ENCODE assay signal across 12 mouse cellular contexts in genomic region chr4:31827266-31827665, GRCm38 (mm10).
A peak's percentile ranks its signal among the peaks of the same experiment; 100 is the strongest.
DNase-seq lines count a peak whose midpoint lies in the region; ATAC-seq and TF ChIP-seq lines count a peak whose summit lies in the region.
"Had no signal": no experiment of that assay in that cellular context is flagged by ENCODE, and none has a peak within 500 bp of the region (broad histone marks: within the 10 kb centered on the region; RNA-seq: fewer than 3 reads in every experiment).

No protein-coding gene starts in this region.

- H3K4me3 ChIP-seq in gastrocnemius, adult 2 months, result no peak overlapping the region
- H3K4me3 ChIP-seq in lung, embryonic 14.5 days (ENCODE audit: low read depth, low read length), result no peak overlapping the region
- H3K4me3 ChIP-seq in stomach, postnatal 0 days (ENCODE audit: low read depth, low read length), result no peak overlapping the region
- H3K4me3 ChIP-seq in hindbrain, embryonic 10.5 days, result no peak overlapping the region

- H3K9ac ChIP-seq in lung, embryonic 14.5 days, result no peak overlapping the region
- no peak overlapping the region for H3K9ac ChIP-seq in stomach, postnatal 0 days (ENCODE audit: low read length)

- ATAC-seq in lung, embryonic 14.5 days (ENCODE audit: insufficient read depth), result no peak
- no peak for ATAC-seq in stomach, postnatal 0 days (ENCODE audit: low FRiP score, low TSS enrichment)
- ATAC-seq: intestine, embryonic 16.5 days had no signal

- peaks cover 15% of the 10 kb centered on the region for H3K4me1 ChIP-seq in lung, embryonic 14.5 days (ENCODE audit: insufficient read depth)
- no peaks in the 10 kb centered on the region for H3K4me1 ChIP-seq in stomach, postnatal 0 days (replicated peaks; ENCODE audit: control insufficient read depth, insufficient read depth)
- H3K4me1 ChIP-seq in hindbrain, embryonic 10.5 days (replicated peaks), result peaks cover 34% of the 10 kb centered on the region

- WGBS in lung, embryonic 14.5 days, result 70% methylated on average over 7 of the region's 7 CpGs
- WGBS in stomach, postnatal 0 days, result 81% methylated on average over 7 of the region's 7 CpGs
- 81% methylated on average over 7 of the region's 7 CpGs for WGBS in hindbrain, embryonic 10.5 days

- no peak overlapping the region for H3K27ac ChIP-seq in gastrocnemius, adult 2 months
- no peak overlapping the region for H3K27ac ChIP-seq in lung, embryonic 14.5 days (ENCODE audit: low read depth)
- H3K27ac ChIP-seq in stomach, postnatal 0 days (replicated peaks), result no peak overlapping the region
- no peak overlapping the region for H3K27ac ChIP-seq in hindbrain, embryonic 10.5 days

- no peak for DNase-seq in gastrocnemius, adult 2 months
- DNase-seq in gastrocnemius, postnatal 10 days, result no peak
- peak; percentile 21 for DNase-seq in lung, embryonic 14.5 days
- DNase-seq in lung, postnatal 4 days, result no peak
- peak; percentile 35 for DNase-seq in adrenal gland, postnatal 25 days
- peak; percentile 46 for DNase-seq in stomach, postnatal 0 days (ENCODE audit: low spot score)
- DNase-seq in gastrocnemius, adult 8-10 months (ENCODE audit: low spot score in 2 of 2), result no peak
- no peak for DNase-seq in hindbrain, embryonic 10.5 days (ENCODE audit: low spot score)
- DNase-seq: cerebellum, adult 8-10 months; lung, postnatal 10 days had no signal

- no peak for TF ChIP-seq EP300 in stomach, postnatal 0 days (optimal IDR thresholded peaks at IDR 0.05)

- peak; percentile 55 for TF ChIP-seq CTCF in gastrocnemius, adult 2 months (IDR thresholded peaks at IDR 0.05)
- TF ChIP-seq CTCF in lung, embryonic 14.5 days (IDR thresholded peaks at IDR 0.05; ENCODE audit: low read depth), result peak; percentile 48
- TF ChIP-seq CTCF in stomach, postnatal 0 days (IDR thresholded peaks at IDR 0.05; ENCODE audit: low read depth), result peak; percentile 61

- no peaks in the 10 kb centered on the region for H3K36me3 ChIP-seq in lung, embryonic 14.5 days (ENCODE audit: insufficient read depth)
- H3K36me3 ChIP-seq in stomach, postnatal 0 days (ENCODE audit: control insufficient read depth, insufficient read depth, low read length), result no peaks in the 10 kb centered on the region
- H3K36me3 ChIP-seq in hindbrain, embryonic 10.5 days, result no peaks in the 10 kb centered on the region
- H3K36me3 ChIP-seq: G1E had no signal

- no peaks in the 10 kb centered on the region for H3K9me3 ChIP-seq in lung, embryonic 14.5 days (ENCODE audit: low read depth, low read length)
- H3K9me3 ChIP-seq in stomach, postnatal 0 days (ENCODE audit: control insufficient read depth, low read length), result no peaks in the 10 kb centered on the region
- H3K9me3 ChIP-seq in hindbrain, embryonic 10.5 days, result no peaks in the 10 kb centered on the region

- no peaks in the 10 kb centered on the region for H3K27me3 ChIP-seq in lung, embryonic 14.5 days (ENCODE audit: insufficient read depth, low read length)
- no peaks in the 10 kb centered on the region for H3K27me3 ChIP-seq in stomach, postnatal 0 days (ENCODE audit: control insufficient read depth, insufficient read depth, low read length)
- no peaks in the 10 kb centered on the region for H3K27me3 ChIP-seq in hindbrain, embryonic 10.5 days (ENCODE audit: insufficient read depth, poor library complexity, severe bottlenecking)

- intact Hi-C loops in gastrocnemius, adult 2 months (cut with DNase I), result no loop called here

- H3K4me2 ChIP-seq in lung, embryonic 14.5 days, result no peak overlapping the region
- no peak overlapping the region for H3K4me2 ChIP-seq in stomach, postnatal 0 days (replicated peaks; ENCODE audit: low read depth)

Comparison
In these comparisons a context has a peak if more than half of its experiments do, and no peak if none do; other contexts are left out.
1. DNase-seq: peak in lung, embryonic 14.5 days (single experiment), adrenal gland, postnatal 25 days (single experiment) and stomach, postnatal 0 days (single experiment); none in gastrocnemius, adult 2 months (single experiment), gastrocnemius, postnatal 10 days (single experiment), lung, postnatal 4 days (0 of 2), gastrocnemius, adult 8-10 months (0 of 2) and hindbrain, embryonic 10.5 days (single experiment).
2. Peak in every context shown above with its lines, with median percentiles within 50 percentile points of each other: CTCF ChIP-seq.